Mouse (Mus musculus) erythroblast, embryonic 14.5 days (primary cell): Measurements from ENCODE around the gene Sprr2a1.
"Not testable (repeated sequence)": the region's sequence is repeated elsewhere in the genome, so short reads cannot be mapped to it uniquely, and the experiment has no call there.

ENCODE experiments used
- GATA1 ChIP-seq: IDR thresholded peaks from 2 replicates; pipeline ENCODE4 v1.6.1; 2012; ENCODE audit warnings: low read length, inconsistent platforms, mixed read lengths
- TAL1 ChIP-seq: IDR thresholded peaks from 3 replicates; pipeline ENCODE4 v1.6.1; 2012; ENCODE audit warnings: low read length, inconsistent platforms, mixed read lengths

- not testable (repeated sequence) for TF ChIP-seq GATA1, TAL1
Measured at GRCm38 (mm10) chr3:92246245-92246644, 30.6 kb downstream of the Sprr2a1 start.
